Mouse (Mus musculus) midbrain, embryonic 16.5 days (tissue): ENCODE measurements around the gene Tmem251. TPM values are rescaled to one million over a fixed set of nuclear protein-coding genes. Genes with fewer than 3 reads are reported as not detected.

ENCODE experiments used
- ATAC-seq: fragments of 200-750 bp; cut with Nextera tagmentation; 2 replicates; pipeline ENCODE4 v1.8.0; 2017; ENCODE audit warnings: moderate TSS enrichment
- H3K27ac ChIP-seq: fragments of 300-500 bp; sonication (generic); 2 replicates; pipeline ENCODE4 v1.5.1; 2014; ENCODE audit warnings: mild to moderate bottlenecking, low read length, mixed read lengths
- H3K27me3 ChIP-seq: fragments of 300-500 bp; sonication (generic); 2 replicates; pipeline ENCODE4 v1.6.1; 2014; ENCODE audit warnings: low read depth, low read length, mixed read lengths; ENCODE audit not compliant: control insufficient read depth, insufficient read depth
- H3K36me3 ChIP-seq: fragments of 300-500 bp; sonication (generic); 2 replicates; pipeline ENCODE4 v1.6.1; 2014; ENCODE audit warnings: mild to moderate bottlenecking, low read length, moderate library complexity, mixed read lengths; ENCODE audit not compliant: control insufficient read depth, insufficient read depth
- H3K4me1 ChIP-seq: fragments of 300-500 bp; sonication (generic); 2 replicates; pipeline ENCODE4 v1.6.1; 2014; ENCODE audit warnings: mild to moderate bottlenecking, low read length, mixed read lengths; ENCODE audit not compliant: control insufficient read depth, insufficient read depth
- H3K4me2 ChIP-seq: fragments of 300-500 bp; sonication (generic); 2 replicates; pipeline ENCODE4 v1.6.1; 2014; ENCODE audit warnings: mild to moderate bottlenecking, low read length, mixed read lengths
- H3K4me3 ChIP-seq: fragments of 300-500 bp; sonication (generic); 2 replicates; pipeline ENCODE4 v1.5.1; 2014; ENCODE audit warnings: low read depth, mild to moderate bottlenecking, low read length, moderate library complexity, mixed read lengths
- H3K9ac ChIP-seq: fragments of 300-500 bp; sonication (generic); 2 replicates; pipeline ENCODE4 v1.6.1; 2014; ENCODE audit warnings: low read depth, low read length, mixed read lengths
- H3K9me3 ChIP-seq: fragments of 300-500 bp; sonication (generic); replicated peaks from 2 replicates; pipeline ENCODE4 v1.6.1; 2014; ENCODE audit warnings: mild to moderate bottlenecking, low read length, mixed read lengths; ENCODE audit not compliant: control insufficient read depth, poor library complexity, severe bottlenecking
- WGBS: fragments of 180-500 bp; shearing (Covaris S2); extraction: QIAGEN DNeasy Blood & Tissue Kit; methylation state at CpG from one replicate; pipeline ENCODE4 v1.1.7; 2014; 5-methylcytosine and 5-hydroxymethylcytosine counted together
- polyA plus RNA-seq: library from polyadenylated mRNA; unstranded; fragments of >200 nt; fragmentation: Nextera tagmentation; extraction: Ambion mirVana; gene quantifications from 2 replicates; pipeline ENCODE4 v1.2.1, GENCODE M21; 2015

Tmem251 gene
- 10.8 and 11.3 TPM in 2 replicates for polyA plus RNA-seq

GRCm38 (mm10) chr12:102743589-102744574, at the start of gene Tmem251, which contains the start of gene Moap1:
Gene Tmem251, plus strand, starts transcription at chr12:102743762.
Gene Moap1, minus strand, starts transcription at chr12:102743661.
- Histone ChIP-seq H3K4me1 (peaks cover 23% of the 10 kb centered on the region), H3K27me3 (no peaks in the 10 kb centered on the region), H3K9ac (peak within 1 kb of the TSS; percentile 94), H3K4me3 (peak within 1 kb of the TSS; percentile 86), H3K9me3 (no peaks in the 10 kb centered on the region), H3K4me2 (peak within 1 kb of the TSS; percentile 97), H3K36me3 (no peaks in the 10 kb centered on the region), H3K27ac (peak within 1 kb of the TSS; percentile 94)
- under 1% methylated on average over 63 of the region's 63 CpGs for WGBS
- peak; percentile 97 for ATAC-seq

GRCm38 (mm10) chr12:102695369-102696239, 48.0 kb upstream of the Tmem251 start:
- Histone ChIP-seq H3K9ac (no peak overlapping the region), H3K27ac (no peak overlapping the region), H3K4me3 (no peak overlapping the region), H3K4me1 (peaks cover 19% of the 10 kb centered on the region), H3K9me3 (no peaks in the 10 kb centered on the region), H3K27me3 (no peaks in the 10 kb centered on the region), H3K4me2 (no peak overlapping the region), H3K36me3 (no peaks in the 10 kb centered on the region)
- no peak for ATAC-seq
- 68% methylated on average over 18 of the region's 18 CpGs for WGBS

- Histone ChIP-seq H3K4me3 (no peak overlapping the region), H3K27me3 (no peaks in the 10 kb centered on the region), H3K27ac (no peak overlapping the region), H3K9me3 (no peaks in the 10 kb centered on the region), H3K36me3 (no peaks in the 10 kb centered on the region), H3K9ac (no peak overlapping the region), H3K4me2 (no peak overlapping the region), H3K4me1 (peaks cover 21% of the 10 kb centered on the region)
- WGBS, result 91% methylated on average over 14 of the region's 14 CpGs
- no peak for ATAC-seq
Observed at GRCm38 (mm10) chr12:102696635-102697354, 46.8 kb upstream of the Tmem251 start.

GRCm38 (mm10) chr12:102697381-102697780, 46.2 kb upstream of the Tmem251 start:
- H3K27ac ChIP-seq, result no peak overlapping the region
- no peaks in the 10 kb centered on the region for H3K36me3 ChIP-seq
- no peaks in the 10 kb centered on the region for H3K9me3 ChIP-seq
- WGBS, result 74% methylated on average over 7 of the region's 7 CpGs
- ATAC-seq, result no peak
- H3K4me1 ChIP-seq, result peaks cover 27% of the 10 kb centered on the region
- H3K4me3 ChIP-seq, result no peak overlapping the region
- H3K9ac ChIP-seq, result no peak overlapping the region
- no peaks in the 10 kb centered on the region for H3K27me3 ChIP-seq
- no peak overlapping the region for H3K4me2 ChIP-seq

GRCm38 (mm10) chr12:102698089-102698684, 45.4 kb upstream of the Tmem251 start:
- peaks cover 32% of the 10 kb centered on the region for H3K4me1 ChIP-seq
- no peaks in the 10 kb centered on the region for H3K9me3 ChIP-seq
- H3K27ac ChIP-seq, result no peak overlapping the region
- no peaks in the 10 kb centered on the region for H3K36me3 ChIP-seq
- H3K4me3 ChIP-seq, result no peak overlapping the region
- H3K9ac ChIP-seq, result no peak overlapping the region
- 0% methylated on average over 1 of the region's 1 CpGs for WGBS
- peak; percentile 14; the same call in 1 of the 2 replicates for ATAC-seq
- H3K27me3 ChIP-seq, result no peaks in the 10 kb centered on the region
- H3K4me2 ChIP-seq, result no peak overlapping the region

- H3K9me3 ChIP-seq, result no peaks in the 10 kb centered on the region
- ATAC-seq, result no peak
- 44% methylated on average over 1 of the region's 1 CpGs for WGBS
- no peak overlapping the region for H3K9ac ChIP-seq
- no peaks in the 10 kb centered on the region for H3K27me3 ChIP-seq
- no peak overlapping the region for H3K4me3 ChIP-seq
- H3K27ac ChIP-seq, result no peak overlapping the region
- H3K4me1 ChIP-seq, result peaks cover 38% of the 10 kb centered on the region
- H3K4me2 ChIP-seq, result no peak overlapping the region
- H3K36me3 ChIP-seq, result no peaks in the 10 kb centered on the region
Observed at GRCm38 (mm10) chr12:102699156-102699555, 44.4 kb upstream of the Tmem251 start.

GRCm38 (mm10) chr12:102700453-102700852, 43.1 kb upstream of the Tmem251 start:
- H3K9me3 ChIP-seq, result no peaks in the 10 kb centered on the region
- ATAC-seq, result no peak
- 0 out of 2 replicates have a peak overlapping the region, but pooled peaks have one; percentile 2 for H3K27ac ChIP-seq
- H3K9ac ChIP-seq, result no peak overlapping the region
- peaks cover 39% of the 10 kb centered on the region for H3K4me1 ChIP-seq
- H3K36me3 ChIP-seq, result no peaks in the 10 kb centered on the region
- no peak overlapping the region for H3K4me3 ChIP-seq
- no peaks in the 10 kb centered on the region for H3K27me3 ChIP-seq
- no peak overlapping the region for H3K4me2 ChIP-seq
- 68% methylated on average over 12 of the region's 12 CpGs for WGBS

- no peaks in the 10 kb centered on the region for H3K27me3 ChIP-seq
- no peak overlapping the region; the same call in 1 of the 2 replicates for H3K4me3 ChIP-seq
- ATAC-seq, result no peak
- peaks cover 45% of the 10 kb centered on the region for H3K4me1 ChIP-seq
- H3K9ac ChIP-seq, result no peak overlapping the region
- no peaks in the 10 kb centered on the region for H3K9me3 ChIP-seq
- H3K36me3 ChIP-seq, result no peaks in the 10 kb centered on the region
- H3K4me2 ChIP-seq, result peak overlapping the region; percentile 64
- 93% methylated on average over 5 of the region's 5 CpGs for WGBS
- H3K27ac ChIP-seq, result no peak overlapping the region
Observed at GRCm38 (mm10) chr12:102701691-102702207, 41.8 kb upstream of the Tmem251 start.
